Mouse (Mus musculus): ENCODE measurements around the gene Ptgfrn. TPM values are rescaled to one million over a fixed set of nuclear protein-coding genes. Genes with fewer than 3 reads are reported as not detected.

Ptgfrn gene
- 1.3 TPM for polyA plus RNA-seq (2017; shearing (Covaris generic))

DNA sequence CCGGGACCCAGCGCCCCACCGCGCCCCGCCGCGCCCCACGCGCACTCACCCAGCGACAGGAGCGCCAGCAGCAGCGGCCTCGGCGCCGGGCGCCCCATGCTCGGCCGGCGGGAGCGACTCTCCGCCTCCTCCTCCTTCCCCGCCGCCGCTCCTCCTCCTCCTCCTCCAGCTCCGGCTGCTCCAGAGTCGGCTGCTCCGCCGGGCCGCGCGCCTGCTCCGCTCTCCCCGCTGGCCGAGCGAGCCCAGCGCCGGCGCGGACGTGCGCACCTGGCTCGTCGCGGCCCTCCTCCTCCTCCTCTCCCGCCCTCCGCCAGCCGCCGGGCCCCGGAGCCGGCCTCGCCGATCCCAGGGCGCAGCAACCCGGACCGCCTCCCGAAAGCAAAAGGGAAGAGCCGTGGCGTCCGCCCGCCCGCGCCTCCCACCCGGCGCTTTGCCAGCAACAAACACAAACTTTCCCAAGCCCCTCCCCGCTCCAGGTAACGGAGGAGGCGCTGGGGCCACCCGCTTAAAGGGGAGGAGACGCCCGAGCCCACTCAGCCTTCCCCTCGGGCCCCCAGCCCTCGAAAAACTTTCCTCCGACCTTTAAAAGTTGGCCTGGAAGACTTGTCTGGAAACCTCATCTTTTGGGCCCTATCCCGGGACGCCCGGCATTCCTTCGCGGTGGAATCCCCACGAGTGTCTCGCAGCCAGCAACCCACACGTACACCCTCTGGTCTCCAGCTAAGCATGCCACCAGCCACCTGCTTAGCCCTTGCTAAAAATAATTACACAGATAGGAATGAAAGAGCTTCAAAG is at the start of gene Ptgfrn:
Gene Ptgfrn, minus strand, starts transcription at position 236 of the 795 bp plus-strand sequence.

GRCm38 (mm10) chr3:101029339-101029738 is 80.7 kb downstream of the Ptgfrn start, which contains the start of gene Cd101:
Gene Cd101, minus strand, starts transcription at chr3:101029556.

Other genes starting within 250 kb of the Ptgfrn start
- 0.20 TPM for gene Trim45, start 188.1 kb downstream of the Ptgfrn start, polyA plus RNA-seq (2017; shearing (Covaris generic))
- 7.4 TPM for gene Ttf2, start 140.6 kb downstream of the Ptgfrn start, polyA plus RNA-seq (2017; shearing (Covaris generic))
- gene Cd101, start 80.7 kb downstream of the Ptgfrn start, polyA plus RNA-seq (2017; shearing (Covaris generic)) = 15.5 TPM
- 1,042 TPM for gene Cd2, start 177.7 kb upstream of the Ptgfrn start, polyA plus RNA-seq (2017; shearing (Covaris generic))